Mouse (Mus musculus) ovary, postnatal 14 days (tissue): ENCODE data around the gene Wdfy1.

Source experiments
- DNase-seq: peaks from one replicate; pipeline ENCODE4 v3.0.0; 2022; ENCODE audit warnings: low spot score

Wdfy1 gene

DNA sequence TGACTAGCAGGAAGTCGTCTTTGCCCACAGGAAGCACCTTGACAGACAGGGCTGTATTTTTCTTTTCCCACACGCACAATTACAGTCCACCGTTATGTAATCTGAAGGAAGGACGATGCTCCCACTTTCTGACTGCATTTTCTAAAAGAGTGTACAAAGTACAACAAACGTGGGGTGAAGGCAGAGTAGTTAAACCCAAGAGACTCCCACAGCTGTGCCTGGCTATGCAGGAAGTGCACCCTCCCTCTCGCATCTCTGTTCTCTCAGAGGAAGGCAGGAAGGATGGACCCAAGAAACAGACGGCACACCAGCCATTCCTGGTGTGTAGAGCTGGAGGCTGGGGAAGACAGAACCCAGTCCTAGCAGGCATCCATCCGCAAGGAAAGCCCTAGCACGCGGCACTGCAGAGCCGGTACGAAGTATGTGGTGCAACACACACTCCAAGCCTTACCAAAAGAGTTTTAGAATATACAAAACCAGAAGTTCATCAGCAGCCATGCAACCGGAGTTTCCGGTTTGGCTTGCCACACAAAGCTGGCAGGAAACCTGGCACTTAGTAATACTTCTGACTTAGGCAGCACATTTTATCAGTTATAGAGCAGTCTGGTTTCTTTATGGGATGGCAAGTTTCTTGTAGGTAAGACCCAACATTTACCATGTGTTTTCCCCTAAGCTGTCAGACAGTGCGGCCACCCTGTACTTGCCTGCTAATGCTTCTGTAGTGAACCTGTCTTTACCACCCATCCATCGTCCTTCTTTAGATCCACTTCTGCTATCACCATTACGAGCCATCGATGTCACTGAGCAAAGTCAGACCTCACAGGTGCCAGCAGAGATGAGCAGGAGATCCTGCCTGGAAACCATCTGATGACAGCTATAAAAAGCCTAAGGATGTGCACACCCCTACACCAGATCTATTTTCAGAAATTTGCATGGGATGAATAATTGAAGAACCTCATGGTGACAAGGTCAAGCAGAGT is 64.5 kb downstream of the Wdfy1 start:
- no peak for DNase-seq

DNA sequence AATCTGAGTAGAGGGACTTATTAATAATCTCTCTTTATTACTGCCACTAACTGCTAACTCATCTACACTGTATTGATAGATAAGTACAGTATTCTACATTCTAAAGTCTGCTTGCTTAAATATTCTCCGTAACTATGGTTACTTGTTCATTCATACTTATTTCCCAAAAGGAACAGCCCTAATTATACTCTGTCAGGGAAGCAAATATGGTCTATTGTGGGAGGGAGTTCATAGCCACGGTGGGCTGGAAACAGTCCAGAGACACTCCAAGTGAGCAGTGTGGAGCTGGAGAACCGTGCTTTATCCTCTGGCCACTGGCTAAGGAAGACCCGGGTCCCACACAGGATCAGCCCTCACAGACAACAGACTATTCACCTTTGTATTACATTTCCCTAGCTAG is 65.3 kb downstream of the Wdfy1 start:
- no peak for DNase-seq

DNA sequence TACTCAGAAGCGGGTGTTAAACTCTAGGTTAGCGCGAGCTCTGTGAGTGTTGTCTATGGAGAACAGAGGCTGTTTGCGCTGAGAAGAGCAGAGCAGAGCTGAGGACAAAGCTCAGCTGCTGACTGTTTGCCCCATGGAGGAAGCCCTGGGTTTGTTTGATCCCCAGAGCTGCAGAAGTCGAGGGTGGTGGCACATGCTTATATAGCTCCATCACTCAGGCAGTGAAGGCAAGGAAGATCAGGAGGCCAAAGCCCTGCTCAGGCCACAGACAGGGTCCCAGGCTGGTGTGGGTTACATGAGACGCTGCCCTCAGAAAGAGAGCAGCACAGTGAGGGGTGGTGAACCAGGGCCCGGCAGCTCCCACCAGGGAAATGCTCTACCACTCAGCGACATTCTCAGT is 65.7 kb downstream of the Wdfy1 start:
- no peak for DNase-seq

DNA sequence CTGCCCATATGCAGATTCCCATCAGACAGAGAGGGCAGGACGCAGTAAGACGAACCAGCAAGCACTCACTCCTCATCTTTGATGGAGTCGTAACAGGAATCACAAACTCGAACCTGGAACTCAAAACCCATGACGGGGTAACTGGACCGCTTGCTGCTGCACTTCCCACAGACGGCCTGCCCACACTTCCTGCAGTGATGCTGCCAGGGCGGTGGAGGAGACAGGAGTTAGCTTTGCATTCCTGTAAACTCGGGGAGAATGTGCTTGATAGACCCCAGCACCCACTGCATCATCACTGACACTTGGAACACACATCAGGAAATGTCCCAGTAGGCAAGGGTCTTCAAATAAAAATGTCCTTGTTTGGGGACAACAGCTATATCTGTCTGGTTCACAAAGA is 68.6 kb downstream of the Wdfy1 start:
- no peak for DNase-seq

DNA sequence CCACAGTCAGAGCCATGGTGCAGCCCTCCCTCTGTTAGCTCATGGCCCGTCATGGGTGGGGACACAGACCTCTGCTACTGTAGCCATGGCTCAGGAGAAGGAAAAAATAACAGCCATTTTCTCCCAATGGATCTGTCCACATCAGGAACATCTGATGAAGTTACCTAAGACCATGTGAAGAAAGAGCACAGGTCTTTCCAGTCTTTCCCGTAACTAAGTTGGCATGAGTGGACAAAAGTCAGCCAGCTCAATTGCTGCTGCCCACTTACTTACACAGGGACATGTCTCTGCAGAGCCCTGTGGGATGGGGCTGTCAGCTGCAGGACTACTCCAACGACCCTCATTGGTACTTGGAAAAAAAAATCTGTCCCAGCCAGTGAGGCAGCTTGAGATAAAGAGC is 69.2 kb downstream of the Wdfy1 start:
- DNase-seq: no peak

DNA sequence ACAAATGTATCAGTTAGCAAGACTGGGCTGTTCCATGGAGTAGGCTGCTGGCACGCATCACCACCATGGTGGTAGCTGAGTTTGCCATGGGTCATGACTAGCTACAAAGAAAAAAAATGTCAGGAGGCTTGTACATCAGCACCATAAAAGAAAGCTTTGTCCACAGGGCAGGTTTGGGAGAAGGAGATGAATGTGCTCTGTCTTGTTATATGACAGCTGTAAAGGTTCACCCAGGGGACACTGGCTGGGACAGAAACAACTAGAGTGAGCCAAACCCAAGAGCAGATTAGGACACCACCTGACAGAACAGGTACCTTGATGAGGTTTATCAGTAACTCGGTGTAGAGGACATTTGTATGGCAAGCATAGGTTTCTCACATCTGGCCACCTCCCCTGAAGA is 71.3 kb downstream of the Wdfy1 start:
- DNase-seq: no peak

DNA sequence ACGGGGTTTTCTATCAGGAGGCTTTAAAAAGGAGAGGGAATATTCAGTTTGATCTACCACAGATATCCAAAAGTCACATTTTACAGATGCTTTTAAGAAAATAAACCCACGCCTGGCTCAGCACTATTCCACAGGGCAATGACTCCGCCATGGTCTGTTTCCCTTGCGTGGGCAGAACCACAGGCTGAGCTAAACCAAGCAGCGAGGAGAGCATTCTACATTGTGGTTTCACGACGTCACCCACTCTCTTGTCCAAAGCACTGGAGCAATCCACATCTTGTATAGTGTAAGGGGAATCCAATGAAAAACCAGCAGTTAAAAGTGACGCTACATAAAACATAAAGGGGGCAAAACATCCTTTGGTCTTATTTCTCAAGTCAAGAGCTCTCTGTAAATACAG is 72.4 kb downstream of the Wdfy1 start:
- no peak for DNase-seq

DNA sequence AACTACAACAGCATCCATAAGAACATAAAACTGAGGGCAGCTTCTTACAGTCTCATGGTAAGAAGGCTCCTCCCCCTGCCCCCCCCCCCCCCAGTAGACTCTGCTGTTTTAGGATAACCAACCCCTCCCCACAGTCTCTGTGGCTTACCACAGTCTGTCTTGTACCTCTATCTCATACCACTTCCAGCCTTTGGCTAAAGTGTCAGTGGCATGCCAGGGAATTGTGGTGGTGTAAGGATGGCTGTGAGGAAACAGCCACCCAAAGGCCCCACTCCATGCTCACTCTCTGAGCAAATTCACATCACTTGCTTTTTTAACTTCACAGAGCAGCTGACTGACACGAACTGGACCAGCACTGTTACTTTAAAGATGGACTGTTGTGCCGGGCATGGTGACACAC is 77.4 kb downstream of the Wdfy1 start:
- no peak for DNase-seq

DNA sequence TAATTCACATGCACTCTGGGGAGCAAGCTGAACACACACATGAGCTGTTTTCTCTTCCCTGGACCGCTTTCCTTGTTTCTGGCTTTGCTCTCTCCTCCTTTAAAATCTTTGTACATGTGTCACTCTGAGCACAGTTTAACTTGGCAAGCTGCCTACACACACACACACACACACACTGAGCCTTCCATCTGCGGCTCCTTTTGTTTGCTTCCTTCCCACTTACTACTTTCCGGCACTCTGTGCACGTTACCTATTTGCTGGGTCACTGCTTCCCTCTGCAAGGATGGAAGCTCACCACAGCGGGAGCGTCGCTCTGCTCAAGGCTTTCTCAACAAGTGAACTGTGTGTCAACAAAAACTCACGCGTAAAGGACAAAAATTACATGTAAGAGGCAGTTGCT is 78.6 kb downstream of the Wdfy1 start:
- no peak for DNase-seq

DNA sequence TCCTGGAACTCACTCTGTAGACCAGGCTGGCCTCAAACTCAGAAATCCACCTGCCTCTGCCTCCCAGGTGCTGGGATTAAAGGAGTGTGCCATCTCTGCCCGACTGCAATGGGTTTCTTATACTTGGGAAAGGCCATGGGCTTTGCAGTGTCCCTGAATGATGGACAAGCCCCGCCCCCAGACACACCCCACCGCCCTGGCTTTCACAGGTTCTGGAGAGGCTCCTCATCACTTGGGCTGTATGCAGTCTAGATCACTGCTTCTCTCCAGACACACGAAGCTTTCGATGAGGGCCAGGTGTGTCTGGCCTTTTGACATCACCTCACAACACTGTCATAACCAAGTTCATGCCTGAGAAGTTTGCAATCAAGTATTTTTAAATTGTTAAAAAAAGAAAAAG is 79.0 kb downstream of the Wdfy1 start:
- no peak for DNase-seq

DNA sequence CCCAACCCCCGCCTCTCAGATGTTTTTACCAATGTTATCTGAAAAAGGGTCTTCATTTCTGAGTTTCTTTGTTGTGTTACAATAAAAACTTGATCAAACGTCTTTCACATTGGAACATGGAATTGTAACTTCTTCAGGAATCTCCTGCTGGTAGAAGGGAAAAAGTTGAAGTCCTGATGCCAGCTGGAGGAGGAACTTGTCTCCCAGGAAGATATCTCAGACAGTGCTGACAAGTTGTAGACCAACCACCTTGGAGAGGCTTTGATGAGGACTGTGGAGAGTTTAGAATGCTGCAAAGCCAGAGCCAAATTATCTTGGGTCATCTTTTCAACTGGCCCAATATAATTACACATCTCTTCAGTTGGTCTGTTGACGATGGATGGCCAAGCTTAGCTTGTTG is 83.5 kb downstream of the Wdfy1 start:
- no peak for DNase-seq

DNA sequence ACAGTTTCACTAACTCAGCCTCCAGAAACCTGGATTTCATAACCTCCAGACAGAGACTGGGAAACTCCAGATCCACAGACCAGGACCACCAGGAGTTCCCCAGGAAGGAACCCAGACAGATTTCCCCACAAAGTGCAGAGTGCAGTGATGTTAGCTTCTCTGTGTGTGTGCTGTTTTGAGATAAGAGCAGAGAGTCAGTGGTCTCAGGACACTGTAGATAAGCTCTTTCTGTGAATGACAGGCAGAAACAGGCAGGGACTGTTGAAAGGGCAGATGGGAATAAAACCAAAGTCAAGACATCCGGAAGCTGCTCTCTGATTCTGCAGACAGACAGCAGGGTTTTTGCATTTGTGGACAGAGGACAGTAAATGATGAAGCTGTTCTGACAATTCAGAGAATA is 88.7 kb downstream of the Wdfy1 start:
- no peak for DNase-seq

DNA sequence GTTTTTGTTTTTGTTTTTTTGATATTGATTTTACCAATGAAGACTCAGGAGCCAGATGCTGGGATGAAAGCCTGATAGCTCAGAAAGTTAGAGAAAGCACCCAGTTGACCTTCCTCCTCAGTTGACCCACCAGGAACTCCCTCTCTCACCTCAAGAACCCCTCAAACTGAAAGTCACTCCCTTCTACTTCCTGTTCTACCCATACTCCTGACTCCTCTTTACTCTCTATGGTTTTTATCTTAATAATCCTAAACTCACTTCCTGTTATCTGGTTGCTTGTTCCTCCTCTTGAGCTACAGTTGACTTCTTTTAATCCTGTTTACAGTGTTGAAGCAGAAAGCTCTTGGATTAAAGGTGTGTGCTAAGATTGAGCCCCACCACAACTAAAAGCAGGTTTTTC is 91.9 kb downstream of the Wdfy1 start:
- no peak for DNase-seq

DNA sequence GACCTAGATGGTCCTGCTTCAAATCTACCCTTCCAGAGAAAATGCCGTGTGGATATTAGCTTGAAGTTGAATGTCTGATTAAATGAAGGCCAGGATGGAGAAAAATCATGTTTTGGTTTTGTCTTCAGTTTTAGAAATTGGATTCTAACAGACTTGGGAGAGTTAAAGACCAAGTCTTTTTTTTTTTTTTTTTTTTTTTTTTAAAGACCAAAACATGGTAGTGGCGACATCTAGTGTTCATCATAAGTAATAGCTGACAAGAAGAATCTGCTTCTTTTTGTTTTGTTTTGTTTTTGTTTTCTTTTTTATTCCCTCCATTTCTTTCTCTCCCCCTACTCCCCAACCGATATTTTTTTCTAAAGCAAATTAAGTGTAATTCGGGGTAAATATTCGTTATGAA is 93.0 kb downstream of the Wdfy1 start:
- DNase-seq: no peak

DNA sequence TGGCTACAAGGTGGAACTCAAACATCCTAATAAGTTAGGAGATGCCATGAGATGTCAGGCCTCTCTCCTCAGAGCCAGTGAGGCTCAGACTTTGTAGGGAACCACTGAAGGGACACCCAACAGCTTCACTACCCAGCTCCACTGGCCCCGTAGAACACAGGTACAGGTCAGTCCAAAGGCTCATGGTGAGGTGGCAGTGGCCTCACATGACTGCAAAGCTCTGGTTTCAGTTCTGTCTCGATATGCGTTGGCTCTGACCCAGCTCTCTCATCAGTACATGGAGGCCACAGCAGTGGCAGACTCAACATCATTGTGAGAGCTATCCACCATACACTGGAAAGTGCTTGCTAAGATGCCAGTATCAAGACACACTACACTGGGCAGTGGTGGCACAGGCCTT is 95.2 kb downstream of the Wdfy1 start:
- no peak for DNase-seq

DNA sequence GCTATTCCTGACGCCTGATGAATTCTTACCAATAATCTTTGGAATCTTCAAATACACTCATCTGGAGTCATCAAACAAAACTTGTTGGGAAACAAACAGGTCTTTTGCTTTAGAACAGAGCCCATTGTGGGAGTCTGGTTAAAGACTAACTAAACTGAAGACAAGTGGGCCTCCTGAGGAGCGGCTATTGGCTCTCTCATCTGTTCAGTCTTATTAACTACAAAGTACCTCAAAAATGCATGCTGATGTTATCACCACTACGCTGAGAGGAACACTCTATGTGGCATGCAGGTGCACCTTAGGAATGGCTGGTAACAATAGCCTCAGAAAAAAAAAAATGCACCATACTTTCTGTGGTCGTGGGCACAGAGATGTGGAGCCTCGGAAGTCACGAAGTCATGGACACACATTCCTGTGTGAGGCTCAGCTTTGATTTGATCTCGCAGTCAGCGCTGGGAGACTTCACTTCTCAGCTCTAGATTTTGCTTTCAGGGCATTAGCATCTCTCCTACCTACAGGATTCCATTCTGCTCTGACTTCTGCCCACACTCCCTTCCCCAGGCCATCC is 97.7 kb downstream of the Wdfy1 start:
- DNase-seq: no peak

DNA sequence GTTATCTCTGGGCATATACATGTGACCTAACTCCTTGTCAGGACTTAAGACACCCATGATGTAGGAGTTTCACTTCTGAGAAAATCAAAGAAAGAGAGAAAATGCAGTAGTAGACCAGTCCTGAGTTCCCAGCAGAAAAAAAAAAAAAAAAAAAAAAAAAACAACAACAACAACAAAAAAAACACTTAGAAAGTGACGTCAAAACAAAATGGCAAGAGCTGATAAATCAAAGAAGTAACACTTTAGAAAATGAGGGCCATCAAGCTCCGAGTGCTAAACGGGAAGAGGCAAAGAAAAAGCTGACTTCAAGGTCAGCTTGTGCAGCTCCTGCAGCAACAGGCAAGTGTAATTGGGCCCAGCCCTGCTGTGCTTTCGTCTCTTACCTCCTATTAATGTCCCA is 100.2 kb downstream of the Wdfy1 start:
- no peak for DNase-seq

DNA sequence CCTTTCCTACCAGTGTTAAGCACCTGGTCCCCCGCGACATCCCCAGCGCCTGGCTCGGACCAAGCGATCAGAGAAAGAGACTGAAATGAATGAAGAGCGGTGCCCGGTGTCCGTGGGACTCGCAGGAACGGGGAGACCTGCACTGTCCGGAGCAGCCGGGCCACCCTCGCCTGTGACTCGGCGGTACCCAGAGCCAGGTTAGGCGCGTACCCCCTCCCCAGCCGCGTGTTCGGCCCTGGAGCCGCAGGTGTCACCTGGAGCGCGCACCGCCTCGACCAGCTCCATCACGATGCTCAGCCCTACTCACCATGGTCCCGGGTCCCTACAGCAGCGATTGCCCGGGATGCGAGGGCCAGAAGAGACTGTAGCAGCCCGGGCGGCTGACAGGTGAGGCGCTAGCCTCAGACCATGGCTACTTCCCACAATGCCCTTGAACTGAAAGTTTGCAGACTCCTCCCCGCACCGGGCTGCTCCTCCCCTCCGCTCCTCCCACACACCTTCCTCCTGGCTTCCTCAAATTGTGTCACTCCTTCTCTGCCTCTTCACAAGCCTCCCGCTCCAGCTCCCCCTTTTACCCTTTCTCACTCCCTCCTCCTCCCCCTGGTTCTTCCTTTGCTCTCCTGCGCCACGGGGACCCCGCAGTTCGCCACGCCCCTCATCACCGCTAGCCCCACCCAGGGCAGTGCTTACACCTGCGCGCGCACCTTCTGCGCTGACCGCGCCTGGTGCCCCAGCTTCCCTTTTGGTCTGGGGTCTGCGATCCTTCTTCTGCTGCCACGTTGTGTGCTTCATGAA is 104.2 kb downstream of the Wdfy1 start, which contains the start of gene Ap1s3:
TSS of gene Ap1s3 (minus strand) at position 430 of the 795 bp plus-strand sequence.
- DNase-seq: peak; percentile 43

DNA sequence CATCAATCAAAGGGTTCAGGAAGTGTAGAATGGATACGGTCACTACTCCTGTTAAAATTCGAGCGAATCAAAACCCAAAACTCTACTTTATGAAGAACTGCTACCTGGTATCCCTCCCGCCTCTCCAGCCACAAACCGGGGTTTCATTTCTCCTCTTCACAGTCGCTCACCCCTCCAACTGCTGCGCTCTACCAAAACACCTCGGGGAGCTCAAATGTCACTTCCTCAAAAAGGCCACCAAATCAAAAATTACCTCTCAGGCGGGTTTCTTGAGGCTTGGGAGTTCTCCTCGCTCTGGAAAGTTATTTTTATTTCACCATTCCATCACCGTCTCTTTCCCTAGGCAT is 104.8 kb downstream of the Wdfy1 start:
- no peak for DNase-seq

DNA sequence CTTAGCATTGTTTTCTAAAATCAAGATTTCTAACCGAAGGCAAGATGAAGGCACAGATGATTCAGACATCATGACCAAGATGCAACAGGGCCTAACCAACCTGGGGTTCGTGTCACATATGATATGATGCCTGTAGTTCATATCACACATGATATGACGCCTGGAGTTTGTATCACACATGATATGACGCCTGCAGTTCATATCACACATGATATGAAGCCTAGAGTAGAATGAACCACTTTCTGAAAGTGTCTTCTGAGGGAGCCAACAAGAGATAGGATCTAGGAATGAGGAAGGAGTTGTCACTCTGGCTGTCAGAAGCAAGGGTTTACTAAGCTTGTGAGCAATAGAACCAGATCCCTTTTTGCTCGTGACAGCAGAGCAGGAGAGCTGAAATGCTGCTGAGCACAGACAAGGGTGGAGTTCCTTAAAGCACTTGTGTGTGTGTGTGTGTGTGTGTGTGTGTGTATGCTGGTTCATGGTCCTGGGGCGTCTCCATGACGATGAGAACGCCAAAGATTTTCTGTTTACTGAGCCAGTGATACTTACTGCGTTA is 106.4 kb downstream of the Wdfy1 start:
- DNase-seq: no peak

DNA sequence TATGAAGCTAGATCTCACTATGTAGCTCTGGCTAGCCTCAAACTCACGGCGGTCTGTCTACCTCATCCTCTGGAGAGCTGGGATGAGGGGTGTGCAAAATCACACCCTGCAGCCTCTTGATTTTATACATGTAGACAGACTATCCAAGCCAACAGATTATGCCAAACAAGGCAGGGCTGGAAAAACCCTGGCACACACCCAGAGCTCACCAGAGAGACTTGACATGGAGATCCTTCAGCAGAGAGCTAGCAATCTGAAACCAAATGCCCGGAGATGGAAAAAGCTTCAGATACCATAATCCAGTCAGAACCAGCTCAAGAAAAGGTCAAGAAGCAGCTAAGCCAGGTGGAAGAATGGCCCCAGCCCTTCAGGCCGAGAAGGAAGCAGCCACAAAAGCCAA is 111.0 kb downstream of the Wdfy1 start:
- no peak for DNase-seq

DNA sequence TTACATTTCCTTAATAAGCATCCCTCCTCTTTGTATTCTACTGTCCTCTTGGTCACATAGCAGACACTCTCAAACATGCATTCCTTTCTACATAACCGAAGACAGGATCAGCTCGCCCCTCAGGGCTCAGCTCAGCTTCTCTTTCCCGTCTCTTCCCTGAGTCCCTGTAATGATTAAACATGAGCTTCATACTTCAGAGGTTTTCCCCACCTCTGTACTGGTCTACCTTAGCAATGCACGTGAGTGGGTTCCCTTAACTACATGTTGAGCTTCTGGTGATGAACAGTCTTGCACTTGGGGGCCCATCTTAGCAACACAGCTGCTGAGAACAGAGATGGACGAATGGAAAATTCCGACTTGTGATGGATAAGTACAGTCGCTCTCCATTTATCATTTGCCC is 116.3 kb downstream of the Wdfy1 start:
- DNase-seq: no peak

DNA sequence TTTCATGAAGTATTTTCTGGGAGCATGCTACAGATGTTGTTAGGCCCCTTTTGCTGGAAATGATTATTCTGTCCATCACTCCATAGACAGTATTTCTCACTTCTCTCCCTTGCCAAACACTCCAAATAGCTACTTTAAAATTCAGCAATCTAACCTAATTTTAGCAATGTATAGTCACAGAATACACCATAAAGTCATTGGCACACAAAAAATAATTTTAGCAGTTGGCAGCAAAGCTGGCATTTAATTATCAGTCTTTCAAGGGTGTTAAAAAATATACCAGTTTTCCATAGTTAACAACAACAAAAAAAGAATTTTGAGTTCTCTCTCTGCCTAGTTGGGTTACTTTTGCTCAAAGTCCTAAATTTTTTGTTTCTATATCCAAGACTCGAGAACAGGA is 118.5 kb downstream of the Wdfy1 start:
- DNase-seq: no peak
